Mouse (Mus musculus): ENCODE measurements around the gene Nek1. TPM values are rescaled to one million over a fixed set of nuclear protein-coding genes. Genes with fewer than 3 reads are reported as not detected.

The Nek1 gene
- polyA plus RNA-seq, 1 experiment = 10.0 TPM

DNA sequence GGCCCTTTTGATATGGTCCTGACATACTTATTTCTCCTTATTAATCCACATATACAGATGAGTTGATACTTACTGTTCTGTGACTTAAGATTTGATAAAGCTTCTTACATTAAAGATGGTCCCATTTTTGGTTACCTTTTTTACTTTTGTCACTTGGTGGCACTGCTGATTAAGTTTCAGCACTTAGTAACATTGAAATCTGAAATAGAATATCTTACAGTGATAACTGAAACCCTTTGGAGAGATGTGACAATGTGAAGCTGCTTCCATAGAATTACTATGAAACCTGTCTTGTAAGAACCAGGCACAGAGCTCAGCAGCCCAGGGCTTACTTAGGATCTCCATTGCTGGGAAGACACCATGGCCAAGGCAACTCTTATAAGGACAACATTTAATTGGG is 82.1 kb downstream of the Nek1 start:
- Histone ChIP-seq H3K4me3 (replicated peaks; ENCODE audit: control insufficient read depth, low read depth, low read length) (no peak overlapping the region), H3K4me1 (ENCODE audit: control insufficient read depth, insufficient read depth, low read length) (no peaks in the 10 kb centered on the region), H3K27ac (ENCODE audit: control insufficient read depth, insufficient read depth, low read depth, low read length, poor library complexity) (no peak overlapping the region)
- TF ChIP-seq POLR2A (IDR thresholded peaks at IDR 0.05; ENCODE audit: borderline replicate concordance, control insufficient read depth, low read depth, low read length) (no peak), CTCF (IDR thresholded peaks at IDR 0.05; ENCODE audit: control insufficient read depth, insufficient read depth, low read length) (no peak)

DNA sequence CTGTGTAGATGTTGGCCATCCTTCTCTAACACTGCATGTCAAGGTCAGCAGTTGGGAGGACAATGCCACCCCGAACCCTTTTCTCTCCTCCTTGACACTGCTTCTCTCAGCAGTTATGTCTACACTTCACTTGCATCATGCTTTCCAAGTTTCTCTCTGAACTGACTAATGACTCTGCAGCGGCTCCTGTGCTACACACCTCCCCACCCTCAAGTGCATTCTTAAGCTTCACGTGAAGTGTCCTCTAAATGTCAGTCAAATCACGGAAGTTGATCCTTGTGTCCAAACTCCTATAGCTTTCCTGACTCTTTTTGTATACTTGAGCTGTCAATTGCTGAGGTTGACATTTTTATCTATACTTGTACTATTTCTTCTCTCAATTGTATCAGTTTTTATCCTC is 117.5 kb downstream of the Nek1 start:
- 91% methylated on average over 4 of the region's 4 CpGs for WGBS
- Histone ChIP-seq H3K27ac (ENCODE audit: control insufficient read depth, insufficient read depth, low read depth, low read length, poor library complexity) (no peak overlapping the region), H3K4me3 (replicated peaks; ENCODE audit: control insufficient read depth, low read depth, low read length) (no peak overlapping the region), H3K4me1 (ENCODE audit: control insufficient read depth, insufficient read depth, low read length) (no peaks in the 10 kb centered on the region)
- TF ChIP-seq CTCF (IDR thresholded peaks at IDR 0.05; ENCODE audit: control insufficient read depth, insufficient read depth, low read length) (no peak), POLR2A (IDR thresholded peaks at IDR 0.05; ENCODE audit: borderline replicate concordance, control insufficient read depth, low read depth, low read length) (no peak)

DNA sequence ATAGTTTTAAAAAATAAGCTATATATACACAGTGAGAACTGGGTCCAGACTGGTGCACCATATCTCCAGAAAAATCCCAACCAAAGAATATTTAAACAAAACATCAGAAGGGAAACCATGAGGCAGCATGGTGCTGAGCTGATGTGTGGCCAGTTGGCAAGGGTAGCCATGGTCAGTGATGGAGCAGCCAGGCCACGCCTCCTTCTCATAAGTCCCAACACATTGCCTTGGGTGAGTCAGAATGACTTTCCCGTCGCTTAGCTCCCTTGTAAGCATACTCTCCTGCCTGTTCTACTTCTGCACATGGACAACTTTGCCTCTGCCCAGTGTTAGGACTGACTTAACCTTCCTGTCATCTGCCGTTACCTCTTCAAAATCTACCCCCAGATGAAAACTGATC is 118.9 kb downstream of the Nek1 start:
- H3K4me3 ChIP-seq (replicated peaks; ENCODE audit: control insufficient read depth, low read depth, low read length) = no peak overlapping the region
- WGBS = 84% methylated on average over 4 of the region's 4 CpGs
- H3K27ac ChIP-seq (ENCODE audit: control insufficient read depth, insufficient read depth, low read depth, low read length, poor library complexity) = no peak overlapping the region
- H3K4me1 ChIP-seq (ENCODE audit: control insufficient read depth, insufficient read depth, low read length) = no peaks in the 10 kb centered on the region
- TF ChIP-seq CTCF (IDR thresholded peaks at IDR 0.05; ENCODE audit: control insufficient read depth, insufficient read depth, low read length) = no peak

DNA sequence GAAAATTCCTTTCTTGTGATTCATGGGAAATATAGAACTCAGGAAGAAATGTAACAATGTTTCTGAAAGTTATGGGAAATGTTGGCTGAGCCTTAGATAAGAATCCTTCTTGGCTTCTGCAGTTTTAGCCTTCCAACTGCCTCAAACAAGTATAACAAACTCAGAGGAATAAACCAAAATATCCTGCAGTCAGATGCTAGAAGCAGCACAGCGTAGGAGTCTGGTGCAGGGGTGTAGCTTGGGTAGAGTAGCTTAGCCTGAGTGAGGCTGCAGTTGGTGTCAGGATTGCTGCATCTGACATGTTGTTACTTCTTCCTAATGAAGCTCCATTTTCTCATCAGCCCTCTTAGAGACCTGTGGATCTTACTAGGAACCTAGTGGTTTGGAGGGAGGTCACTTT is 128.6 kb downstream of the Nek1 start:
- Histone ChIP-seq H3K4me3 (replicated peaks; ENCODE audit: control insufficient read depth, low read depth, low read length) (no peak overlapping the region), H3K4me1 (ENCODE audit: control insufficient read depth, insufficient read depth, low read length) (no peaks in the 10 kb centered on the region), H3K27ac (ENCODE audit: control insufficient read depth, insufficient read depth, low read depth, low read length, poor library complexity) (no peak overlapping the region)
- TF ChIP-seq CTCF (IDR thresholded peaks at IDR 0.05; ENCODE audit: control insufficient read depth, insufficient read depth, low read length) = no peak
- no peak for TF ChIP-seq POLR2A (IDR thresholded peaks at IDR 0.05; ENCODE audit: borderline replicate concordance, control insufficient read depth, low read depth, low read length)
- WGBS = 89% methylated on average over 1 of the region's 1 CpGs

DNA sequence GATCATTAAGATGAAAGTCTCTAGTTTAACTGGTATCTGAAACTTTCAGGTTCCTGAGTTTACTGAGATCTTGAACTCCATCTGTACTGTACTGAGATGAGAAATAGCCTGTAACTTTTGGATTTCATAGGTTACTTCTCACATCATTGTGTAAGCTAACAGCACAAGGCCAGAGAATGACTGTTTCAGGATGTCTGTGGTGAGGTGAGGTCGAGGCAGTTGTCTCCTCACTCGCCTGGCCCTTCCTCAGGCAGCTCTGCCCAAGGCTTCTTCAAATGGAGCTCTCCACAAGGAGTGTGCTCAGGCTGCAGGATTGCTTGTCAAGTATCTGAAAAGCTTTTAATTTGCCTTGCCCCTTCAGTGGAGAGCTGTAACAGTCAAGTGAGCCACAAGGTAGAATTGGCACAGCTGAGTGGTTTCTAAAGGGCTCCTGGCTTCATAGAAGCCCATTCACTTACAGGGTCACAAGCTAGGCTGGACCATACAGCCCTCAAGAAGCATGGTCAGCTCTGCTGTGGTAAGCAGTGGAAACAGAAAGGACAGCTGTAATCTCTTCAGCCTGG is 134.4 kb downstream of the Nek1 start:
- Histone ChIP-seq H3K4me3 (replicated peaks; ENCODE audit: control insufficient read depth, low read depth, low read length) (no peak overlapping the region), H3K4me1 (ENCODE audit: control insufficient read depth, insufficient read depth, low read length) (no peaks in the 10 kb centered on the region), H3K27ac (ENCODE audit: control insufficient read depth, insufficient read depth, low read depth, low read length, poor library complexity) (no peak overlapping the region)
- WGBS = 26% methylated on average over 2 of the region's 2 CpGs
- TF ChIP-seq POLR2A (IDR thresholded peaks at IDR 0.05; ENCODE audit: borderline replicate concordance, control insufficient read depth, low read depth, low read length) (no peak), CTCF (IDR thresholded peaks at IDR 0.05; ENCODE audit: control insufficient read depth, insufficient read depth, low read length) (no peak)

DNA sequence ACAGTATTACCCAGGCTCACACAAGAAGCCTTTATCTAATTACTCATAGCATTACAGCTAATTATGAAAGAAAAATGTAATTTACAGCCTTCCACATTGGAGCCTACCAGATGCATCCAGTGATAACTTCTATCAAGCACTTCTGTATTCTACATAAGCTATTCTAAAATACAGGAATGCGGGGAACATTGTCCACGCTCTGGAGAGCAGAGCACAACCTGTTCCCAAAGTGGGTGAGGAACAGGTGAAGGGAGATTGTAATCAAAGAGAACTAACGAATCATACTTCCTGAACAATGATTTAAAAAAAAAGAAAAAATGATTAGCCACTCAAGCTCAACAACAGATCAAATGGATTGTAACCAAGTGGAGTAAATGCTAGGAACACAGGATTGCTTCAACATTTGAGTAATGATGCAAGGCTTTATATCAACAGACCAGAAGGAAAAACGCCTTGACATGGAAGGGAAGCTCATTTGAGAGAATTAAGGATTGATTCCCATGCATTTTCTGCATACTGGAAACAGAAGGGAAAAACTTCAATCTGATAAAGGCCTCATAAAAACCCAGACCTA is 139.7 kb downstream of the Nek1 start:
- Histone ChIP-seq H3K4me1 (ENCODE audit: control insufficient read depth, insufficient read depth, low read length) (no peaks in the 10 kb centered on the region), H3K4me3 (replicated peaks; ENCODE audit: control insufficient read depth, low read depth, low read length) (no peak overlapping the region), H3K27ac (ENCODE audit: control insufficient read depth, insufficient read depth, low read depth, low read length, poor library complexity) (no peak overlapping the region)
- TF ChIP-seq POLR2A (IDR thresholded peaks at IDR 0.05; ENCODE audit: borderline replicate concordance, control insufficient read depth, low read depth, low read length) (no peak), CTCF (IDR thresholded peaks at IDR 0.05; ENCODE audit: control insufficient read depth, insufficient read depth, low read length) (no peak)
- WGBS = 77% methylated on average over 4 of the region's 4 CpGs

DNA sequence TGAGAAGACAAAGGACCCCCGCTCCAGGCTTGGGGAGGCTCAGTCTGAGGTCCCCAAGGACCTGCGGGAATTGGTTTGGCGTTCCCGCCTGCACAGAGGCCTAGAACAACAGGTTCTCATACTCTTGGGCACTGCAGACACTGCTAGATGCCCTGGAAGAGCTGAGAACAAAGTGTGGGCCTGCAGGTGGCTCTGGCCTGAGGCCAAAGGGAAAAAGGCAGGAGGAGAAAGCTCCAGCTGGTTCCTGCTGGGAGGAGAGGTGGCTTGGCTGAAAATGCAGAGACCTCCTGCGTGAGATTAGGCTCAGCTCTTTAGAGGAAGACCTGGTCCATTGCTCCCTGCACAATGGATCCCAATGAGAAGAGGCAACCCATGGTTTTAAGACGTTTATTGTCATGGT is 148.9 kb downstream of the Nek1 start:
- Histone ChIP-seq H3K4me1 (ENCODE audit: control insufficient read depth, insufficient read depth, low read length) (no peaks in the 10 kb centered on the region), H3K27ac (ENCODE audit: control insufficient read depth, insufficient read depth, low read depth, low read length, poor library complexity) (no peak overlapping the region), H3K4me3 (replicated peaks; ENCODE audit: control insufficient read depth, low read depth, low read length) (no peak overlapping the region)
- WGBS = 79% methylated on average over 6 of the region's 6 CpGs
- no peak for TF ChIP-seq POLR2A (IDR thresholded peaks at IDR 0.05; ENCODE audit: borderline replicate concordance, control insufficient read depth, low read depth, low read length)
- no peak for TF ChIP-seq CTCF (IDR thresholded peaks at IDR 0.05; ENCODE audit: control insufficient read depth, insufficient read depth, low read length)

DNA sequence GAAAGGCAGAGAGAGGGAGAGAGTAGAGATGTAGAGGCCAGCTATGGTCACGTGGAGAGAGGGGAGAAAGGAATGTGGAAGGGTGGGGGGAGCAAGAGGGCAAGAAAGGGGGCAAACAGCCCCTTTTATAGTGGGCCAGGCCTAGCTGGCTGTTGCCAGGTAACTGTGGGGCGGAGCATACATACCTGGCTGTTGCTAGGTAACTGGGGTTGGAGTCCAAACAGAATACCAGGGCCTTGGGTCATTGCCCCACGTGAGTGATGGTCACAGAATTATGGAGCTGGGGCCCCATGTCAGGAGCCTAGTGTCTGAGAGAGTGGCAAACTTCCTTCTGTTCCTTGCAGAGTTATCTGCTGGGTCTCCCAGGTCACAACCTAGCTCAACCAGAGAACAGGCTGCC is 149.3 kb downstream of the Nek1 start:
- no peaks in the 10 kb centered on the region for H3K4me1 ChIP-seq (ENCODE audit: control insufficient read depth, insufficient read depth, low read length)
- no peak for TF ChIP-seq CTCF (IDR thresholded peaks at IDR 0.05; ENCODE audit: control insufficient read depth, insufficient read depth, low read length)
- no peak for TF ChIP-seq POLR2A (IDR thresholded peaks at IDR 0.05; ENCODE audit: borderline replicate concordance, control insufficient read depth, low read depth, low read length)
- WGBS = 52% methylated on average over 3 of the region's 3 CpGs

DNA sequence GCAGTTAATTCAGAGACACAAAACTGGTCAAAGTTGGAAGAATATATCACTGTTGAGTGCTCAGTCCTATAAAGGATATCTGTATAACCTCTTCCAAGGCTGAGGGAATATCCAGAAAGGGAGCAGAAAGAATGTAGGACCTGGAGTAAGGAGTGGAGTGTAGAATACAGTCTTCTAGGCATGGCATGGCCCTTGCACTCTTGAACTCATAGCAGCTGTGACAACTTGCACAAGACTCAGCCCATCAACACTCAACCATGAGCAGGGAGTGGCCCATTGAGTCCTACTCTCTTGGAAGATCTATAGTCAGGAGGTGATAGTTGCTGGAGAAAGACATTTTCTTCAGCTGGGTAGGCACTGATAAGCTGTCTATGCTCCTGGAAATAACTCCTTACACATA is 149.8 kb downstream of the Nek1 start:
- Histone ChIP-seq H3K27ac (ENCODE audit: control insufficient read depth, insufficient read depth, low read depth, low read length, poor library complexity) (no peak overlapping the region), H3K4me1 (ENCODE audit: control insufficient read depth, insufficient read depth, low read length) (no peaks in the 10 kb centered on the region), H3K4me3 (replicated peaks; ENCODE audit: control insufficient read depth, low read depth, low read length) (no peak overlapping the region)
- no peak for TF ChIP-seq POLR2A (IDR thresholded peaks at IDR 0.05; ENCODE audit: borderline replicate concordance, control insufficient read depth, low read depth, low read length)
- TF ChIP-seq CTCF (IDR thresholded peaks at IDR 0.05; ENCODE audit: control insufficient read depth, insufficient read depth, low read length) = no peak

More for the DNA sequence above, 149.3 kb downstream of the Nek1 start:
- no peak overlapping the region for H3K4me3 ChIP-seq (replicated peaks; ENCODE audit: control insufficient read depth, low read depth, low read length)
- H3K27ac ChIP-seq (ENCODE audit: control insufficient read depth, insufficient read depth, low read depth, low read length, poor library complexity) = no peak overlapping the region
